Mouse (Mus musculus): ENCODE measurements around the gene Cdhr2. TPM values are rescaled to one million over a fixed set of nuclear protein-coding genes. Genes with fewer than 3 reads are reported as not detected.

Cdhr2 gene
- total and polyA plus RNA-seq, 3 experiments: not detected

DNA sequence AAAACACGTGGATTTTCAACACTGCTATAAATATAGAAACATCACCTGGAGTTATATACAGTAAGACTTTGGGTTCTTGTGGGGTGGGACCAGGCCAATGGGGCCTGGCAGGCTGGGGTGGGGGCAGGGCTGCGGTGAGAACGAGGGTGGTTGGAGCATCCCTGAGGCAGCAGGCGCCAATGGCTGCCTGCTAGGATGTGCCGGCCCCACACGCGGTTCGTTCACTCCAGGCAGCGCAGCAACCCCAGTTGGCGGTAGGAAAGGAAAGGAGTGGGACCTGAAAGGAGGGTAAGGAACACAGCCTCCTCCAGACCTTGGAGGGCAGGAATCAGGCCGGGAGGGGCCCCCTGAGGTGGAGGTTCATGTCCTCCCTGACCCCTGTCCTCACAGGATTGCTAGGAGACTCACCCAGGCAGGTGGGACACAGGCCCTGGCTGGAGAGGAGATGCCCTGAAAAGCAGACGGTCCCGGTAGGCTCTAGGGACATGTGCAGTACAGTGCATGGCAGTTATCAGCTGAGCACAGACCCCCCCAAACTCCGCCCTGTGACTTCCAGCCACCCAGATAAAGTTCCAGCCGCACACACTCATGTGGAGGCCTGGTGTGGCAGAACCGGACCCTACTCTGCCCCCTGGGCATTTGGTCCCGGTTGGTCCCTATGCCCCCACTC is 20.9 kb upstream of the Cdhr2 start:
- peaks cover 2 to 14% of the 10 kb centered on the region in 2 experiments for H3K4me1 ChIP-seq (ENCODE audit: control insufficient read depth in 1 of 2, insufficient read depth in 2 of 2, low read length in 2 of 2)
- H3K9me3 ChIP-seq (replicated peaks; ENCODE audit: insufficient read depth, low read length): no peaks in the 10 kb centered on the region
- TF ChIP-seq POLR2A (IDR thresholded peaks at IDR 0.05; ENCODE audit: control insufficient read depth in 1 of 2, insufficient read depth in 1 of 2, low read depth in 1 of 2, low read length in 2 of 2, poor library complexity in 1 of 2) (no peak; a peak in 1 of 4 replicates), ZMIZ1 (IDR thresholded peaks at IDR 0.05; ENCODE audit: low read depth, low read length) (no peak), TCF12 (IDR thresholded peaks at IDR 0.05; ENCODE audit: low read depth, low read length) (peak; percentile 44), ETS1 (IDR thresholded peaks at IDR 0.05; ENCODE audit: low read depth, low read length) (no peak), KAT2A (conservative IDR thresholded peaks at IDR 0.05; ENCODE audit: low read depth, low read length) (no peak), MYC (IDR thresholded peaks at IDR 0.05; ENCODE audit: low read depth, low read length) (0 out of 2 replicates have a peak, but pooled peaks have one; percentile 37), GABPA (IDR thresholded peaks at IDR 0.05; ENCODE audit: low read depth, low read length) (no peak), CHD2 (IDR thresholded peaks at IDR 0.05; ENCODE audit: low read length) (no peak), EP300 (IDR thresholded peaks at IDR 0.05; ENCODE audit: low read depth in 1 of 2, low read length in 2 of 2) (peak; percentile 26 to 49; a peak in 3 of 4 replicates), ZKSCAN1 (IDR thresholded peaks at IDR 0.05; ENCODE audit: low read depth, low read length) (no peak), MAX (IDR thresholded peaks at IDR 0.05; ENCODE audit: low read length) (no peak), BHLHE40 (IDR thresholded peaks at IDR 0.05; ENCODE audit: borderline replicate concordance, low read depth, low read length) (no peak), JUND (IDR thresholded peaks at IDR 0.05; ENCODE audit: low read depth, low read length) (no peak), USF2 (IDR thresholded peaks at IDR 0.05; ENCODE audit: borderline replicate concordance in 1 of 2, insufficient read depth in 1 of 2, low read depth in 1 of 2, low read length in 2 of 2) (no peak), ELF1 (IDR thresholded peaks at IDR 0.05; ENCODE audit: low read depth, low read length) (no peak), TAL1 (IDR thresholded peaks at IDR 0.05; ENCODE audit: low read length) (peak; percentile 72), MEF2A (IDR thresholded peaks at IDR 0.05; ENCODE audit: extremely low read depth, insufficient replicate concordance, low read depth, low read length, poor library complexity, severe bottlenecking) (no peak), GATA1 (IDR thresholded peaks at IDR 0.05; ENCODE audit: low read depth, low read length) (peak; percentile 42; the same call in 1 of the 2 replicates), SMC3 (IDR thresholded peaks at IDR 0.05; ENCODE audit: low read depth, low read length) (no peak), USF1 (IDR thresholded peaks at IDR 0.05; ENCODE audit: low read depth, low read length) (no peak), POLR2AphosphoS2 (IDR thresholded peaks at IDR 0.05; ENCODE audit: low read length) (no peak), TBP (IDR thresholded peaks at IDR 0.05; ENCODE audit: low read depth, low read length) (no peak), E2F4 (IDR thresholded peaks at IDR 0.05; ENCODE audit: borderline replicate concordance, low read depth, low read length) (no peak), UBTF (IDR thresholded peaks at IDR 0.05; ENCODE audit: borderline replicate concordance, insufficient read depth, low read depth, low read length) (no peak), NRF1 (IDR thresholded peaks at IDR 0.05; ENCODE audit: insufficient read depth, low read depth, low read length, poor library complexity, severe bottlenecking) (no peak), CHD1 (IDR thresholded peaks at IDR 0.05; ENCODE audit: low read depth, low read length) (no peak), NELFE (IDR thresholded peaks at IDR 0.05; ENCODE audit: low read depth, low read length) (no peak)
- H3K4me3 ChIP-seq (ENCODE audit: control insufficient read depth in 1 of 2, insufficient read depth in 1 of 2, low read depth in 2 of 2, low read length in 2 of 2): no peak overlapping the region
- no peak overlapping the region for H3K9ac ChIP-seq (ENCODE audit: control insufficient read depth, low read depth, low read length, poor library complexity, severe bottlenecking)
- peaks cover 11 to 13% of the 10 kb centered on the region in 2 experiments for H3K36me3 ChIP-seq (ENCODE audit: control insufficient read depth in 1 of 2, insufficient read depth in 2 of 2, low read length in 2 of 2)
- peak; percentile 40 for DNase-seq (ENCODE audit: low read depth, low spot score)
- H3K79me2 ChIP-seq (ENCODE audit: control insufficient read depth, insufficient read depth, low read length, poor library complexity): peaks cover 10% of the 10 kb centered on the region
- no peaks in the 10 kb centered on the region for H3K27me3 ChIP-seq (ENCODE audit: control insufficient read depth in 1 of 2, insufficient read depth in 2 of 2, low read length in 2 of 2)
- no peak overlapping the region for H3K27ac ChIP-seq (ENCODE audit: control insufficient read depth, low read depth, low read length)

All from MEL (cell line).